Mouse (Mus musculus): ENCODE data around the gene Spaca3.

Spaca3 gene

DNA sequence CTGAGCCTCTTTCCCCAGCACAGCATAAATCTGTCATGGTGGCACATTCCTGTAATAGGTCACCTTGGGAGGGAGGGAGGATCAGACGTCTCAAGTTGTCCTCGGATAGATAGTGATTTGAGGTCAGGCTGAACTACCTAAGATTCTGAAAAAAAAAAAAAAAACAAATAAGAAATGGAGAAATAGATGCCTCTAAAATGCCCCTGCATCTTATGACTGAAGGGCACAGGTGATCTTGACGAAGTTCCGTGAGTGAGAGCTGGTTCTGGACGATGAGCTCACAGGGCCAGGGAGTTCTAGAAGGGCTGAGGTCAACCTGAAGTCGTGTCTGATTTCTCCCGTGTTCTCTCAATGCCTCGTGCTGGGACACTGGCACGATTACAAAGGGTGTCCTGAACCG, at the start of gene Spaca3:
Gene Spaca3 (plus strand): TSS at position 301 of the 400 bp plus-strand sequence.
- DNase-seq (ENCODE audit: low spot score in 2 of 2), result no peak

- DNase-seq (ENCODE audit: low spot score in 2 of 2), result no peak
Observed at GRCm38 (mm10) chr11:80808551-80809070, 49.6 kb upstream of the Spaca3 start.

- no peak for DNase-seq (ENCODE audit: low spot score in 2 of 2)
Observed at GRCm38 (mm10) chr11:80809666-80809992, 48.5 kb upstream of the Spaca3 start.

- DNase-seq (ENCODE audit: low spot score in 2 of 2), result no peak
Observed at GRCm38 (mm10) chr11:80809993-80810821, 48.0 kb upstream of the Spaca3 start, which contains the start of gene Tmem98. TSS of gene Tmem98 (plus strand) at chr11:80810175.

GRCm38 (mm10) chr11:80811156-80811555, 47.0 kb upstream of the Spaca3 start:
- no peak for DNase-seq (ENCODE audit: low spot score in 2 of 2)

DNA sequence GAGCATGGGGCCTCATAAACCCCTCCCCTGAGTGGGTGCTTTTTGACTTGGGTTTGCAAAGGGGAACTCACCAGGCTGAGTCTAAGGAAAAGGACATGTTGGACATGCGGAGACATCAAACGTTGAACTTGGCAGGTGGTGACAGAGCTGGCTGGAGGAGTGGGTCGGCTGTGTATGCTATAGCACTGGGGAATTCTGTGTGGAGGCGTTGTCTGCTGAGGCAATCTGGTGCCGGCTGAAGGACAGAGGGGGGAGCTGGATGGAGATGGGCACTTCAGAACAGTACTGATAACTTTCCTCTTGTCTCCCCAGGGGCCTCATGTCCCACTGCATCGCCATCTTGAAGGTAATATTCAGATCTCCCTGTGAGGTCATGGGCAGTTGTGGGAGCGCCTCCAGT, 42.8 kb upstream of the Spaca3 start:
- DNase-seq (ENCODE audit: low spot score in 2 of 2), result no peak

DNA sequence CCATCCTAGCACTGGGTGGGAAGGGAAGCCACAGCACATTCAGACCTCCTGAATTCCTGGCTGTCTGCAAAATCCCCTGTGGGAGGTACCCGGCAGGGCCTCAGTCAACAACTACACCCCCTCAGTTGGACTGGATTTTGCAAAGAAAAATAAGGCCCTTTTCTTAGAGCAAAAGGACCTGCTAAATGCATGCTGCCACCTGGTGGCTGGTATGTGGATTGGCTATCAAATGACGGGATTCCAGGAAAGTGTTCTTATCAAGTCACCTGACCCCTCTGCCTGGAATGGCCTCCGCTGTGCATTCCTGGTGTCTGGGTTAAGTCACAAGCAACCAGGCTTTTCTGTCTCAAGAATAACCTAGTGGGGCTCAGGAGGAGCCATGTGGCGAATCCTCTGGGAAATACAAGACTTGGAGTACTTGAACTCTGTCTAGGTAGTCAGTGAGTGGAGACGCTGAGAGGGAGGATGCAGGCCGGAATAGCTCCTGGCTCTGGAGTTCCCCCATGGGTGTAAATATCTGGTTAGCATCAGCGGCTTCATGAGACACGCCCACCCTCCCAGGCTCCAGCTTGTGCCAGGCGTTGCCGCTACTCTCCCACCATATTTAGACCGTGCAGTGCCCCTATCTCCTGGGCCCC, 40.0 kb upstream of the Spaca3 start:
- peak; percentile 19 to 26 for DNase-seq (ENCODE audit: low spot score in 2 of 2)

DNA sequence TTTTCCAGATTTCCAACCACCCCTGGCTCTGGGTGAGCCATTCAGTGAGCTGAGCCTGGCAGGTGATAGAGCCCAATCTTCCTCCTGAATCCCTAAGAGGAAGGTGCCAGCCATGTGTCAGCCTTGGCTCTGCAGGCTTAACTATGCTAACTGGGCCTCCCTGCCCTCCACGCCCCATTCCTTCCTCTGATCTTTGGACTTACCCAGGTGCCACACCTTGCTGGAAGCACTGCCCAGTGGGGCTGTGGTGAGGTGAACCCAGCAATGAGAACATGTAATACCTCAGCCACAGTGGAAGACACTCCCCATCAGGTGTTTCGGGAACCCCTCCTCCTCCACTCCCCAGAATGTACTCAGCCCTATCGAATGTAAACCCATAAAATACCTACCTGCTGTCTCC, 38.1 kb upstream of the Spaca3 start:
- DNase-seq (ENCODE audit: low spot score in 2 of 2), result no peak

GRCm38 (mm10) chr11:80821296-80821695, 36.9 kb upstream of the Spaca3 start:
- no peak for DNase-seq (ENCODE audit: low spot score in 2 of 2)

DNA sequence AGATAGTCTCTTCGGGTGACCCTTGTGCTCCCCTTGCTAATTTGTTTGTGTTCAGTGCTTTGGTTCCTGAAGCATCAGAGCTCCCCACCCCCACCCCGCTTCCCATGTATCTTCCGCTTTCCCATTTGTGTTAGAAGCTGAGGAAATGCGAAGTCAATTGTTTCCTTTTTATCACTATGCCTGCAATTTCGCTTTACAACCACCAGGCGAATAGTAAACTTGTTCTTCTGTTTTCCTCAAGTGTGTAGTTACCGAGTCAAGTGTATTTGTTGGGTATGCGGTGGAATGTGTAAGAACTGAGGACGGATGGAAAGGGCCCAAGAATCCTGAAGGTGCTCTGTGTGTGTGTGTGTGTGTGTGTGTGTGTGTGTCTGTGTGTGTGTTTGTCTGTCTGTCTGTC, 36.4 kb upstream of the Spaca3 start:
- no peak for DNase-seq (ENCODE audit: low spot score in 2 of 2)

DNA sequence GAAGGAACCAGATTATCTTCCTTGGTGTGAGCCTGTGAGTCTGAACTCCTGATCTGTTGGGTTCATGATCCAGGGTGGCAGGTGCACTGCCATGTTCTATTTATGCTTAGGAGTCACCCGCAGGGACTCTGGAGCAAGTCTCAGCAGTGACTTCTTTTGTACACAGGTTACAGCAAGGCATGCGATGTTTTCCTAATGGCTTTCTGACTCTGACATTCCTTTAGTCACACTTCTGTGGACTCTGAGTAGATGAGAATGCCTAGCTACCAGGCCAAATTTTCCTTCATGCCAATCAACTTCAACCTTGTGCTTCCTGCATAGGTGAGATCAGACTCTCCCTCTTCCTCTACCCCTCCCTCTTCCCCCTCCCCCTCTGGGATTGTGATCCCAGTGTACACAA, 22.8 kb upstream of the Spaca3 start:
- no peak for DNase-seq (ENCODE audit: low spot score in 2 of 2)

GRCm38 (mm10) chr11:80835841-80836240, 22.3 kb upstream of the Spaca3 start:
- DNase-seq (ENCODE audit: low spot score in 2 of 2), result no peak

DNA sequence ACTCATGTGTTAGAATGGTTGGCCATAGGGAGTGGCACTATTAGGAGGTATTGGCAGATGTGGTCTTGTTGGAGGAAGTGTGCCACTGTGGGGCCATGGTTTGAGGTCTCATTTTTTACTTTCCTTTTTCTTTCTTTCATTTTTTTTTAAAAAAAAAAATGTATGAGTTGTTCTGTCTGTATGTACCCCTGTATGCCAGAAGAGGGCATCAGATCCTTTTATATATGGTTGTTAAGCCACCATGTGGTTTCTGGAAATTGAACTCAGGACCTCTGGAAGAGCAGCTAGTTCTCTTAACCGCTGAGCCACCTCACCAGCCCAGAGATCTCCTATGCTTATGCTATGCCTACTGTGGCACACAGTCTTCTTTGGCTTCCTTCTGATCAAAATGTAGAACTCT, 19.4 kb upstream of the Spaca3 start:
- no peak for DNase-seq (ENCODE audit: low spot score in 2 of 2)

- no peak for DNase-seq (ENCODE audit: low spot score in 2 of 2)
Observed at GRCm38 (mm10) chr11:80843435-80843834, 14.7 kb upstream of the Spaca3 start.

DNA sequence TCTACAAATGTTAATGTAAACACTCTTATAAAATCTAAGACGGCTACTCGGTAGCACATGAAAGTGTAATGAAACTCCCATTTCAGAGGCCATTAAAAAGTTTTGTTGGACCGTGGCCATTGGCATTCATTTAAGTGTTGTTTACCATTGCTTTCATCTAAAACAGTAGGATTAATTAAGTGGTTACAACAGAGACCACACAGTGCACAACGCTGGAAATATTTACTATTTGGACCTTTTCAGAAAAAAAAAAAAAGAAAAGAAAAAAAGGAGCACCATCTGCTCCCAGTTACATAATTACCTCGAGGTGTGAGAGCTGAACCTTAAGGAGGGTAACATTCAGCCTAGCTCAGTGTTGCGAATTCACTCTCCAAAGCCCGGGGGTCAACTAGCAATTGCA, 12.7 kb upstream of the Spaca3 start:
- DNase-seq (ENCODE audit: low spot score in 2 of 2), result no peak

GRCm38 (mm10) chr11:80846115-80846514, 12.1 kb upstream of the Spaca3 start:
- no peak for DNase-seq (ENCODE audit: low spot score in 2 of 2)

- no peak for DNase-seq (ENCODE audit: low spot score in 2 of 2)
Observed at GRCm38 (mm10) chr11:80848131-80848530, 10.0 kb upstream of the Spaca3 start.

GRCm38 (mm10) chr11:80851859-80852258, 6.3 kb upstream of the Spaca3 start:
- DNase-seq (ENCODE audit: low spot score in 2 of 2), result no peak

DNA sequence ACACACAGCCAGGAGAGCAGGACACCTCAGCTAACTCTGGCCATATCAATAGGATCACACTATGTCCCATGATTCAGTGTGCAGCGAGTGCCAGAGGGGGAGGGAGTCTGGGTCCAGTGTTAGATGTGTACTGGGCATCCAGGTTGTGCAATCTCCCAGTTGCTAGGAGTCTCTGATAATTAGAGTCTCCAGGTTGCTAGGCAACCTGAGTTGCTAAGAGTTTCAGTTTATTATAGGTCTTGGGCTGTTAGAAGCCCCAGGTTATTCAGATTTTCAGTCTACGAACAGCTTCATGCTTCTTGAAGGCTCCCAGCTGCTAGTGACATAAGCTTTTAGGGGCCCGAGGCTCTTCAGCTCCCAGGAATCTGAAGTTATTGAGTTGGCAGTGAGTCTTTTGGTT, 5.2 kb upstream of the Spaca3 start:
- no peak for DNase-seq (ENCODE audit: low spot score in 2 of 2)

GRCm38 (mm10) chr11:80854430-80854829, 3.7 kb upstream of the Spaca3 start:
- DNase-seq (ENCODE audit: low spot score in 2 of 2), result no peak

- DNase-seq (ENCODE audit: low spot score in 2 of 2), result no peak
Observed at GRCm38 (mm10) chr11:80854908-80855307, 3.3 kb upstream of the Spaca3 start.

DNA sequence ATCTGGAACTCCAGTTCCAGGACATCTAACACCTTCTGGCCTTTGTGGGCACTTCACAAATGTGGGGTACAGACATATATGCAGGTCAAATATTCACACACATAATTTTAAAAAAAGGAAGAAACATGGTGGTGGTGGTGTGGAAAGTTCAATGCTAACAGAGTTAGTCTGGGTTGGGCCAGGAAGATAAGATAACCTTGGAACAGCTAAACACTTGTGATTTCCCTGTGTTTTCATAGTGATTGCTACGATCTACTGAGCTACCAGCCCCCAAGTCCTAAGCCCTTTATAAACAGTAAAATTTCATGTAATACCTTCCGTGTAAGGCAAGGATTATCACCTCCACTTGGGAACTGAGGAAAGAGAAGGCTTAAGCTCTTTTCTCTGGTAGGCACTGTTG, 1.3 kb upstream of the Spaca3 start:
- no peak for DNase-seq (ENCODE audit: low spot score in 2 of 2)

- no peak for DNase-seq (ENCODE audit: low spot score in 2 of 2)
Observed at GRCm38 (mm10) chr11:80862941-80863340, 4.8 kb downstream of the Spaca3 start.
